Mouse (Mus musculus): ENCODE data around the gene Tas2r138. TPM values are rescaled to one million over a fixed set of nuclear protein-coding genes. Genes with fewer than 3 reads are reported as not detected.
"Not testable (repeated sequence)": the region's sequence is repeated elsewhere in the genome, so short reads cannot be mapped to it uniquely, and the experiment has no call there.

The Tas2r138 gene
- not detected in 2 replicates for total RNA-seq (2021)
- long read RNA-seq, experiment 1 = 0 reads
- long read RNA-seq, experiment 2 = 0 reads

DNA sequence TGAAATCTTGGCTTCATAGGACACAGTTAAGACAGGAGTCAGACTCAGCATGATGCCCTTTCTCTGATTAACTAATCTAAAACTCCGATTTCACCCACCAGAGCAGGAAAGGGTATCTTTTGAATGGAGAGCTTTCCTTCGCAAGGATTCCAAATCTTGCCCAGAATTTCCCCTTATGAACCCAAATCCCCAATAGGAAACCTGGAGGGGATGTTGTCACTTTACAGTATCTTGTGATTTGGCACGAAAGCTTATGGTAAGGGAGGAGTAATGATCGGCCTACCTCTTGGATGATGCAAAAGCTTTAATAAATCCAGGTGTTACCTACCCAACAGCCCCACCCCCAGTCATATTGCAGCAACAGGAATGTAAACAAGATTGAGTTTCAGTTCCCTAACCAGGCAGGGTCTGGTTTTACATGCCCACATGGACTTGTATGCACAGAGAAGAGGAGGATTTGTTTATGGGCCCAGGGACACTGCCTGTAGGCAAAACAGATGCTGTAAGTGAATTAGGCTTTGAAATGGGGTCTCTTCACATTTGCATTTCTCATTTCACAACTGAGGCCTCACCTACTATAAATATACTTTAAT is at the start of gene Tas2r138:
Gene Tas2r138, minus strand, starts transcription at position 51 of the 593 bp plus-strand sequence.
- no peak for DNase-seq

GRCm38 (mm10) chr6:40660930-40661329 is 47.8 kb upstream of the Tas2r138 start:
- no peak for DNase-seq

- DNase-seq = no peak
Measured at GRCm38 (mm10) chr6:40650953-40651352, 37.8 kb upstream of the Tas2r138 start.

DNA sequence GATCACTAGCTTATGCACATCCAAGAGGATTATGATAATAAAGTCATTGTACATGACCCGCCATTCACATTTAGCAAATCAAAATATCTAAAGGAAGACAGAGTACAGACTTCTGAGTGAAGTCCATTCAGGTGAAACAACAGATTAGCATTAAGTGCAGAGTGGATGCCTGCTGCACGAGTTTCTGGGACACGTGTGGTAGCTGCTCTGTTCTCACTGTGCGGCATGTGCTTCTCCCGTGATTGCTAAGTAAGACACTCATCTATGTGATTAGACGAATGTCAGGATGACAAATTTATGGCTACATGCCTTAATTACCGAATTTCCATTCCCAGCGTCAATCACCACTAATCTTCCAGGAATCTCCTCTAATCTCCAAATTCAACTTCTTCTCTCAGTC is 32.6 kb upstream of the Tas2r138 start:
- DNase-seq = no peak

- DNase-seq = no peak
Measured at GRCm38 (mm10) chr6:40640710-40641538, 27.8 kb upstream of the Tas2r138 start.

- no peak for DNase-seq
Measured at GRCm38 (mm10) chr6:40637755-40638154, 24.6 kb upstream of the Tas2r138 start.

DNA sequence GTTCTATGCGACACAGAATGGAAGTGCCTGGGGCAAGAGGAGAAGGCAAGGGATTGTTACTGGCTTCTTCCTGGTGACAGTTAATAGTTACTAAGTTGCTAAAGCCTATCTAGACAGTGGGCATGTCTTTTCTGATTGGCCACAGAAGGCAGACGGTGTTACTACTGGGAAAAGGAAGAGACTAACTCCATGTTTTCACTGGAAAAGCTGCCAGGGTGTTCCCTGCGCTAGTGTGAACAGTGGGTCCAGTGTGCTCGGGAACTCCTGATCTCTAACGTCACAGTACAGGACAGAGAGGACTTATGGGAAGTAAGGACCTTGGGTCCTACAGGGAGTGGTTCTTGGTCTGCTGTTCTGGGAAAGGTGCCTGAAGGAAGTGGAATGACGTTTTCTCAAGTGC is 22.4 kb upstream of the Tas2r138 start:
- no peak for DNase-seq

DNA sequence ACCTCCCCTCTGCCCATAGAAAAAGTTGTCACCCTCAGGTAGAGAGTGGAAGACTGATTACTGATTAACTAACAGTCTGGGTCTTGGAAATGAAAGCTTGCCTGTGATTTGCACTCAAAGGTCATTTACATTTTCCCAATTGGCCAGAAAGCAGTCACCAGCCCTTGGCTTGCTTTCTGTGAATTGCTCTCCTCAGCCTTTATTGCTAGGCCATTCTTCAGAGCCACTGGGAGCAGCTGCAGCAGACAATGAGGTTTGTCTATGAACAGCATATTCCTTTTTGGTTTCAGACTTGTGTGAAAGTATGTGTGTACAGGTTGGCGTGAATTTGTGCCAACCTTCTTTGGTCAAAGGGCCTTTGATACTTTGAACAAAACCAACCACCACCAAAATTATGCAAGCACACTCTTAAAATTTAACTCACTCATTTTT is 21.5 kb upstream of the Tas2r138 start:
- DNase-seq = no peak

- DNase-seq = no peak
Measured at GRCm38 (mm10) chr6:40628406-40629000, 15.4 kb upstream of the Tas2r138 start, which contains the start of gene Mgam. TSS of gene Mgam (plus strand) at chr6:40628831.

- DNase-seq = no peak
Measured at GRCm38 (mm10) chr6:40626111-40626510, 13.0 kb upstream of the Tas2r138 start.

DNA sequence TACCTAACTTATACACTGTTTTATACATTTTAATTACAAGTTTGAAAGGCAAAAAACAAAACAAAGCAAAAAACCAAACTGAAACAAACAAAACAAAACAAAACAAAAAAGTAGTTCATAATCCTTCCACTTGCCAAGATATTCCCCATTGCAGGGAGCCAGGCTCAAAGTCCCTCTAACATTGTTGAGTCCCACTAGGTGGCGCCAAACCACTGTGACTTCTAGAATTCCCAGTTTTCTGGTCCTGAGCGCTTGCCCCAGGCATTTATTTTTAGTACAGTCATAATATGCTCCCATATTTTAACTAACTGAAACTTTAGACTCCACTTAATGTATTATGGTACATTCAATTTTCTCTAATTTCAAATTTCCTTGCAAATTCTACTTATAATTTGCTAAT is 4.9 kb upstream of the Tas2r138 start:
- peak; percentile 79 for DNase-seq

GRCm38 (mm10) chr6:40610244-40610643 is 2.9 kb downstream of the Tas2r138 start:
- DNase-seq = no peak

DNA sequence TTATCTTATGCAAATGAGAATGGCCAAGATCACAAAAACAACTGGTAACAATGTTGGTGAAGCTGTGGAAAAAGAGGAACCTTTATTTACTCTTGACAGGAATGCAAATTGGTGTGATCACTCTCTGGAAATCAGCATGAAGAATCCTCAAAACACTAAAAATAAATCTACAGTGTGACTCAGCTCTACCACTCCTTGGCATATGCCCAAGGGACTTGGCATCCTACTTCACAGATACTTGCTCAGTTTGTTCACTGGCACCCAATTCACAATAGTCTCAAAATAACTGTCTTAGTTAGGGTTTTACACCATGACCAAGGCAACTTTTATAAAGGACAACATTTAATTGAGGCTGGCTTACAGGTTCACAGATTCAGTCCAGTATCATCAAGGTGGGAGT is 5.7 kb downstream of the Tas2r138 start:
- peak; percentile 66 for DNase-seq

- DNase-seq = not testable (repeated sequence)
Measured at GRCm38 (mm10) chr6:40598546-40598945, 14.6 kb downstream of the Tas2r138 start.

DNA sequence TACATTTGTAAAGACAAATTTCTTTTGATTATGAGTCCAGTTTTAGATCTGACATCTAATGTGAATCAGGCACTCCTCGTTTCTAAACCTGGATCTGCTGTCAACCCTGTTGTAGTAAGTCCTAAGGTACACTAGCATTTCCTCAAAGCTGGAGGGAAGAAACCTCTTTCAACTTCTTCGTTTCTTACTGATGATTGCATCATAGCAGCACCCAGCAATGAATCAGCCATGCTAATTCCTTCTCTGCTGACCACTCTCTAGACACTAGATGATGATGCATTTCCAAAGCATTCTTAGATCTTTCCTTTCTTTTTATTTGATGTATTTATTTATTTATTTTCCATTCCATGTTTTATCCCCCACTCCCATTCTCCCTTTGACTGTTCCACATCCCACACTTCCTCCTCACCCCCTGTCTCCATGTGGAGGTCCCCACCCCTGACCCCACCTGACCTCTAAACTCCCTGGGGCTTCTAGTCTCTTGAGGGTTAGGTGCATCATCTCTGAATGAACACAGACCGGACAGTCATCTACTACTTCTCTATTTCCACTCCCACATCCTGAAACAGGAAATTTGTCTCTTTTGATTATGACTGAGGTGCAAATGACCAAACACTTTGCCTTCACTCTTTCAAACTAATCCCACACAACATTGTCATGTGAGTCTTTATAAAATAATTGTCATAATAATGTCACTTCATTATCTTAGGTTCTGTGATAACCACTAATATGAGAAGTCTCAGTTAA is 18.1 kb downstream of the Tas2r138 start:
- no peak for DNase-seq

GRCm38 (mm10) chr6:40588346-40588745 is 24.8 kb downstream of the Tas2r138 start:
- no peak for DNase-seq

DNA sequence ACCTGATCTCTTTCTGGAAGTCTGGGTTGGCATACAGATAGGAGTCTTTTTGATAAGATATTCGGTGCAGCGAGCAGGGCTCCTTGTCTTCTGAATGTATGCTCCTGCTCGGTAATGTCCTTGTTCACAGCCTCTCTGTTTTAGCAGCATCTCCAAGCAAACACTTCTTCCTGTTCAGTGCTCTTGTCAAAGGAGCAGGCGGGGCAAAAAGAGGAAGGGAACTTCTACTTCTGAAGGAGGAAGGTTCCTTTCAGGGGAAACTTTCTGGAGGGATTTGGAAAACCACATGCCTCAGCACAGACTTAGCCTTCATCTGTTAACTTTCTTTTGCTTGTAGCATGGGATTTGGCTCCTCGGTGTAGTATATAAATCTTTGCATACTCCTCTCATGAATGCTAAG is 27.5 kb downstream of the Tas2r138 start, which contains the start of gene Clec5a:
Gene Clec5a, minus strand, starts transcription at position 177 of the 400 bp plus-strand sequence.
- DNase-seq = no peak

DNA sequence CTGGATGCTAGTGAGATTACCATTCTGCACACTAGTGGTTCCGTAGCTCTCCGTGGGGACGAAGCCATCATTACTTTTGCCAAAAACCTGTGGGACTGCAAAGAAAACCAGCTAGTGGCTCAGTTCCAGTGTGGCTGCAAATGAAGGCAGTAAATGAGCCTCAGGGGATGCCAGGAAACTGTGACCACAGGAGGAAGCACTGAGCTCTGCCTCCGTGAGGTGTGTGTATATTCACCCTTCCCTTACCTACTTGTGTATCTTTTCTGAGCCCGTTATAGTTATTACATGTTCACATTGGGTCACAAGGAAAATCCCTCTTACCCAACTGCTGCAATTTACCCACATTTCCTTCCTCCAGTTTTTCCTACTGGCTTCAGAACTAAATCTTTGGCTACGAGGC is 28.8 kb downstream of the Tas2r138 start:
- no peak for DNase-seq

DNA sequence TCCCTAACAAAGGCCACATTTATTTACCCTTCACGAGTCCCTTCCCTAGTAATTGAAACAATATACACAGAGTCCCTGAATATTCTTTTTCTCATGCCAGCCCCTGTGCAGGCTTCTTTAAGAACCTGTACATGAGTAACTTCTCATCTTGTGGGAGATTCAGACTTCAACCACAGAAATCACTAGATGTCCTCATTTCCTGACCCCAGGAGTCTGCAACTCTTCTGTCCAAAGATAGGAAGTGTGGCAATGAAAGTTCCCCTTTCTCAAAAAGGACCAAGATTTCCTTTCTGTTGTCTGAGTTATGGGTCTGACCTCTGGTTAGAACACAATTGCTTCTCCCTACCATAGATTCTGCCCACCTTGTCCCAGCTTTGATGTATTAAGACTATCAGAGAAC is 36.8 kb downstream of the Tas2r138 start:
- DNase-seq = no peak

DNA sequence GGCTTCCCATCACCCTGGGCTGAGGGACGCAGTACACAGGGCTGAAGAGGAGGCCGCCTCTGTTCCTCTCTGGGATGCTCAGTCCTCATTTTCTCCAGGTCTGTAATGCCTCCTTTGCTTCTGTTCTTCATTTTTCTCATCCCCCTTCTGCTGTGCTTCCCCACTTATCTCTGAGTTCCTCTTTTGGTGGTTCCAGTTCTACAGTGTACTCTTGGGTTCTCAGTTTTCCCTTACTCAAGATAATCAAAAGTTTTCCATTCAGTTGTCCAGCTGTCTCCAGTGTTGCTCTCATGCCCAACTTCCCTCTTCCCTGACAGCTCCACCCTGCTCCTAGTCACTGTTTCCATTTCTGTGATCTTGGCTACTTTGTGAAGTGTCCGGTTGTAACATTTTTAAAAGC is 39.5 kb downstream of the Tas2r138 start:
- no peak for DNase-seq

DNA sequence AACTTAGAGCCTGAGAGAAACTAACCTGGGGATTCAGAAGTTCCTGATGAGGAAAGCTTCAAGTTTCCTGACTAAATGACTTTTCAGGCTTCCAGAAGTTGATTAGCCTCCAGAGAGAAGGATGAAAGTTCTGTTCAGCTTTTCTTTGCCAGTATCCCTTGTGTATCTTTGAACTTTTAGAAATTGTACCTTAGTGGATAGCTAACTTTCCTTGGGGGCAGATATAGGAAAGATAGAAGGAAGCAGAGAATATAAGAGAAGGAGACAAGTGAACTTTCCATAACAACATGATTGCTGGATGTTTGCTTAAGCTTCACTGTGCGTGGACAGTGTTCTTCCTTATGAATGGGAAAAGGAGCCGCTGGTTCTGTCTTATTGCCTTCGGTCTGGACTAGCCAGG is 43.9 kb downstream of the Tas2r138 start, which contains the start of gene Olfr460:
Gene Olfr460, plus strand, starts transcription at position 301 of the 400 bp plus-strand sequence.
- DNase-seq = no peak
